Mouse (Mus musculus) liver, adult 2 months (tissue): ENCODE measurements around the gene Rcor1. TPM values are rescaled to one million over a fixed set of nuclear protein-coding genes. Genes with fewer than 3 reads are reported as not detected.

Experiments used
- DNase-seq: peaks from one replicate; pipeline ENCODE4 v3.0.0-alpha.2; 2011; ENCODE audit warnings: low read depth, low spot score; ENCODE audit errors: extremely low read depth
- H3K27ac ChIP-seq: fragments of 200-500 bp; replicated peaks from 2 replicates; pipeline ENCODE4 v1.5.1; 2012; ENCODE audit warnings: low read depth, mild to moderate bottlenecking, control low read depth, inconsistent platforms, low read length; ENCODE audit not compliant: insufficient read depth
- H3K27me3 ChIP-seq: fragments of 200-500 bp; 2 replicates; pipeline ENCODE4 v1.6.1; 2012; ENCODE audit warnings: mild to moderate bottlenecking, moderate library complexity, low read length, inconsistent platforms; ENCODE audit not compliant: control insufficient read depth, insufficient read depth
- H3K36me3 ChIP-seq: fragments of 200-500 bp; 2 replicates; pipeline ENCODE4 v1.6.1; 2012; ENCODE audit warnings: low read length, inconsistent platforms; ENCODE audit not compliant: control insufficient read depth, insufficient read depth
- H3K4me1 ChIP-seq: fragments of 200-500 bp; 2 replicates; pipeline ENCODE4 v1.6.1; 2011; ENCODE audit warnings: low read length; ENCODE audit not compliant: control insufficient read depth, insufficient read depth
- H3K4me3 ChIP-seq: fragments of 200-500 bp; 2 replicates; pipeline ENCODE4 v1.5.1; 2011; ENCODE audit warnings: low read depth, mild to moderate bottlenecking, control low read depth, low read length, moderate library complexity; ENCODE audit not compliant: insufficient read depth
- H3K79me2 ChIP-seq: fragments of 200-500 bp; 2 replicates; pipeline ENCODE4 v1.6.1; 2012; ENCODE audit warnings: inconsistent platforms, mild to moderate bottlenecking, low read length, moderate library complexity; ENCODE audit not compliant: control insufficient read depth, insufficient read depth
- H3K9ac ChIP-seq: fragments of 200-500 bp; 2 replicates; pipeline ENCODE4 v1.6.1; 2012; ENCODE audit warnings: low read depth, mild to moderate bottlenecking, control low read depth, inconsistent platforms, low read length
- CTCF ChIP-seq: fragments of 200-500 bp; IDR thresholded peaks from 2 replicates; pipeline ENCODE4 v1.5.1; 2011; ENCODE audit warnings: low read depth, low read length, control low read depth
- POLR2A ChIP-seq: fragments of 200-500 bp; IDR thresholded peaks from 2 replicates; pipeline ENCODE4 v1.6.1; 2011; ENCODE audit warnings: low read length, control low read depth; ENCODE audit not compliant: insufficient read depth; ENCODE audit errors: extremely low read depth
- WGBS: fragments of 180-500 bp; shearing (Covaris S2); methylation state at CpG from one replicate; pipeline ENCODE4 v1.1.7; 2018; 5-methylcytosine and 5-hydroxymethylcytosine counted together
- polyA plus RNA-seq: library from polyadenylated mRNA; depleted of rRNA; stranded (reverse); fragments of >200 nt; gene quantifications from 2 replicates; pipeline ENCODE4 v1.2.3, GENCODE M21; 2012; rRNA removed
- total RNA-seq: library from RNA; depleted of rRNA; stranded (reverse); fragments of >200 nt; gene quantifications from 2 replicates; pipeline ENCODE4 v1.2.3, GENCODE M21; 2014; rRNA removed

Gene Rcor1
- total and polyA plus RNA-seq, 2 experiments = 4.4 to 5.3 TPM

- H3K9ac ChIP-seq = peak overlapping the region; percentile 59; the same call in 1 of the 2 replicates
- H3K27me3 ChIP-seq = no peaks in the 10 kb centered on the region
- H3K79me2 ChIP-seq = peaks cover 2% of the 10 kb centered on the region; the same call in 1 of the 2 replicates
- TF ChIP-seq CTCF = peak; percentile 43
- no peak for TF ChIP-seq POLR2A
- DNase-seq = peak; percentile 28
- peak overlapping the region; percentile 50 for H3K27ac ChIP-seq
- H3K4me3 ChIP-seq = peak overlapping the region; percentile 87; the same call in 1 of the 2 replicates
- WGBS = 62% methylated on average over 10 of the region's 10 CpGs
- no peaks in the 10 kb centered on the region; the same call in 1 of the 2 replicates for H3K4me1 ChIP-seq
- H3K36me3 ChIP-seq = no peaks in the 10 kb centered on the region
Observed at GRCm38 (mm10) chr12:111165146-111165812, 126.1 kb downstream of the Rcor1 start.

Other genes starting within 250 kb of the Rcor1 start
- 0.07 and 0.18 TPM in 2 replicates for gene Mok, start 198.4 kb upstream of the Rcor1 start, total RNA-seq
- gene Mok, start 198.4 kb upstream of the Rcor1 start, polyA plus RNA-seq = 0.20 TPM in 1 of 2 replicates, not detected in the other
- 4.0 TPM in 2 replicates for gene Zfp839, start 189.1 kb upstream of the Rcor1 start, total RNA-seq
- 3.1 and 4.8 TPM in 2 replicates for gene Zfp839, start 189.1 kb upstream of the Rcor1 start, polyA plus RNA-seq
- 20.4 and 20.8 TPM in 2 replicates for gene Cinp, start 150.2 kb upstream of the Rcor1 start, total RNA-seq
- gene Cinp, start 150.2 kb upstream of the Rcor1 start, polyA plus RNA-seq = 22.5 and 23.1 TPM in 2 replicates
- gene Tecpr2, start 150.1 kb upstream of the Rcor1 start, total RNA-seq = 2.5 and 3.0 TPM in 2 replicates
- gene Tecpr2, start 150.1 kb upstream of the Rcor1 start, polyA plus RNA-seq = 3.2 and 3.8 TPM in 2 replicates
- gene Ankrd9, start 60.3 kb upstream of the Rcor1 start, total RNA-seq = 0.94 and 1.4 TPM in 2 replicates
- gene Ankrd9, start 60.3 kb upstream of the Rcor1 start, polyA plus RNA-seq = 10.5 and 12.8 TPM in 2 replicates
- gene Traf3, start 127.0 kb downstream of the Rcor1 start, total RNA-seq = 2.3 and 3.0 TPM in 2 replicates
- gene Traf3, start 127.0 kb downstream of the Rcor1 start, polyA plus RNA-seq = 6.2 and 6.8 TPM in 2 replicates
- not detected in 2 replicates for gene 4930595D18Rik, start 145.1 kb downstream of the Rcor1 start, total RNA-seq
- gene 4930595D18Rik, start 145.1 kb downstream of the Rcor1 start, polyA plus RNA-seq = not detected in 2 replicates
- gene Amn, start 231.7 kb downstream of the Rcor1 start, total RNA-seq = 0.09 and 0.74 TPM in 2 replicates
- gene Amn, start 231.7 kb downstream of the Rcor1 start, polyA plus RNA-seq = 0.27 and 0.55 TPM in 2 replicates